8 mouse cellular contexts compared by ENCODE assay signal in the genomic region with DNA sequence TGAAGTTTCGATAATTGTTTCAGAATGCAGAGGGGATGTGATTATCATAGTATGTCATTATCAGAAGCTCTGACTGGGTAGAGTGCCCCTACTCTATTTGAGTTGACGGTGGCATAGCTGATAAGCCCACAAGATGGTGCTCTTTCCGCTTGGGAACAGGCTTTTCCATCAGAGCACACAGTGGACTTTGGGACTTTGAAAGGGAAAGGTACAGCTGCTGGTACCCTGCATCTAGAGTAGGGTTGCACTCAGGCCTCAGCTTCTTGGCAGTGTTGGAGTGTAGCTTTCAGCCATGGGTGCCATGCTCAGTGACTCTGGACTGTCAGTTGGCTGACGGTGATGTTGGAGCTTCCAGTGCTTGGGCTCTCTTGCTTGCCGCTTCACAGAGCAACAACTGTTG. TPM values are rescaled to one million over a fixed set of nuclear protein-coding genes. Genes with fewer than 3 reads are reported as not detected.
DNase-seq lines count a peak whose midpoint lies in the region; ATAC-seq and TF ChIP-seq lines count a peak whose summit lies in the region.

No protein-coding gene starts in this region.

- no peaks in the 10 kb centered on the region for H3K27me3 ChIP-seq in intestine, embryonic 14.5 days (replicated peaks; ENCODE audit: control insufficient read depth, insufficient read depth, low read length)
- H3K27me3 ChIP-seq in midbrain, embryonic 14.5 days (ENCODE audit: control insufficient read depth, insufficient read depth, low read length): no peaks in the 10 kb centered on the region

- H3K4me3 ChIP-seq in left cerebral cortex, adult 2 months: no peak overlapping the region
- H3K4me3 ChIP-seq in intestine, embryonic 14.5 days (ENCODE audit: low read depth, low read length): no peak overlapping the region
- no peak overlapping the region for H3K4me3 ChIP-seq in midbrain, embryonic 14.5 days (replicated peaks; ENCODE audit: low read depth, low read length)

- no peaks in the 10 kb centered on the region for H3K4me1 ChIP-seq in intestine, embryonic 14.5 days (replicated peaks; ENCODE audit: control insufficient read depth, insufficient read depth, low read length)
- H3K4me1 ChIP-seq in midbrain, embryonic 14.5 days (ENCODE audit: control insufficient read depth, insufficient read depth, low read length): no peaks in the 10 kb centered on the region

- H3K27ac ChIP-seq in left cerebral cortex, adult 2 months: no peak overlapping the region
- no peak overlapping the region for H3K27ac ChIP-seq in intestine, embryonic 14.5 days (ENCODE audit: low read depth)
- H3K27ac ChIP-seq in midbrain, embryonic 14.5 days (replicated peaks; ENCODE audit: low read depth, low read length): no peak overlapping the region

- H3K9me3 ChIP-seq in intestine, embryonic 14.5 days (ENCODE audit: control insufficient read depth, low read length): no peaks in the 10 kb centered on the region
- H3K9me3 ChIP-seq in midbrain, embryonic 14.5 days (ENCODE audit: control insufficient read depth, low read length): no peaks in the 10 kb centered on the region

- TF ChIP-seq CTCF in left cerebral cortex, adult 2 months (IDR thresholded peaks at IDR 0.05): peak; percentile 53

- intact Hi-C loops in left cerebral cortex, adult 2 months (cut with DNase I): loop anchor here (2.0 to 5.0 kb wide), 5 partner anchors 302 to 1167 kb away; partner anchors contain the start of gene Shisa6
- intact Hi-C loops in left cerebral cortex, postnatal 36 days (cut with DNase I): loop anchor here (5.0 kb wide), 1 partner anchor 1077 kb away; no protein-coding TSS in a partner anchor
- intact Hi-C loops in heart, postnatal 10 days (cut with DNase I): loop anchor here (2.0 to 5.0 kb wide), 2 partner anchors 302 to 1051 kb away; no protein-coding TSS in a partner anchor

- no peak overlapping the region for H3K4me2 ChIP-seq in intestine, embryonic 14.5 days (ENCODE audit: low read length)
- H3K4me2 ChIP-seq in midbrain, embryonic 14.5 days (ENCODE audit: low read length): no peak overlapping the region

- ATAC-seq in intestine, embryonic 14.5 days (replicated peaks; ENCODE audit: low FRiP score, low TSS enrichment, low read depth): peak; percentile 64
- ATAC-seq in midbrain, embryonic 14.5 days (ENCODE audit: low FRiP score, low TSS enrichment): 0 out of 2 replicates have a peak, but pooled peaks have one; percentile 6

- no peak for DNase-seq in left cerebral cortex, adult 2 months (ENCODE audit: extremely low spot score in 1 of 2, low spot score in 2 of 2)
- no peak for DNase-seq in left cerebral cortex, postnatal 36 days (ENCODE audit: low spot score in 2 of 2)
- peak; percentile 53 for DNase-seq in brain, adult 2 months (ENCODE audit: low read depth, low spot score)
- no peak for DNase-seq in intestine, embryonic 14.5 days (ENCODE audit: low spot score)
- peak; percentile 73 for DNase-seq in midbrain, embryonic 14.5 days
- no peak for DNase-seq in cerebellum, adult 9-10 months
- DNase-seq in heart, postnatal 10 days: no peak
- no peak for DNase-seq in urinary bladder, adult 2 months (ENCODE audit: low spot score)

- peaks cover 71% of the 10 kb centered on the region for H3K36me3 ChIP-seq in intestine, embryonic 14.5 days (ENCODE audit: control insufficient read depth, insufficient read depth, low read length)
- peaks cover 49% of the 10 kb centered on the region for H3K36me3 ChIP-seq in midbrain, embryonic 14.5 days (ENCODE audit: control insufficient read depth, insufficient read depth, low read length)

- H3K9ac ChIP-seq in intestine, embryonic 14.5 days (ENCODE audit: low read length): no peak overlapping the region
- H3K9ac ChIP-seq in midbrain, embryonic 14.5 days (replicated peaks; ENCODE audit: low read length): no peak overlapping the region

- 78% methylated on average over 5 of the region's 5 CpGs for WGBS in intestine, embryonic 14.5 days
- 71% methylated on average over 5 of the region's 5 CpGs for WGBS in midbrain, embryonic 14.5 days

RNA-seq across cellular contexts. Expression of gene Zkscan6, which starts 13.3 kb away (rescaled TPM):
- 10 to 100 TPM; 13.1 to 13.4 TPM for total RNA-seq in left cerebral cortex, adult 2 months (2021)
- total RNA-seq in left cerebral cortex, postnatal 36 days (2021): 10 to 100 TPM; 11.2 to 12.7 TPM
- 14.0 and 15.1 TPM in 2 replicates for polyA plus RNA-seq in intestine, embryonic 14.5 days (2014; fragmentation: Nextera tagmentation; extraction: Ambion mirVana)
- polyA plus RNA-seq in midbrain, embryonic 14.5 days (2014; fragmentation: Nextera tagmentation; extraction: Ambion mirVana): 14.4 and 19.2 TPM in 2 replicates
- 1 to 10 TPM; 5.4 to 7.0 TPM for total RNA-seq in heart, postnatal 10 days (2021)
- 9.6 and 9.7 TPM in 2 replicates for polyA plus RNA-seq in urinary bladder, adult 2 months (2012; rRNA removed)

RNA-seq across cellular contexts. Expression of gene Map2k4, which starts 32.2 kb away (rescaled TPM):
- total RNA-seq in left cerebral cortex, adult 2 months (2021): 100 to 1,000 TPM; 185 to 192 TPM
- total RNA-seq in left cerebral cortex, postnatal 36 days (2021): 100 to 1,000 TPM; 181 to 189 TPM
- polyA plus RNA-seq in intestine, embryonic 14.5 days (2014; fragmentation: Nextera tagmentation; extraction: Ambion mirVana): 68.9 and 71.2 TPM in 2 replicates
- 86.5 and 100 TPM in 2 replicates for polyA plus RNA-seq in midbrain, embryonic 14.5 days (2014; fragmentation: Nextera tagmentation; extraction: Ambion mirVana)
- total RNA-seq in heart, postnatal 10 days (2021): 10 to 100 TPM; 55.6 to 59.6 TPM
- 40.1 and 45.9 TPM in 2 replicates for polyA plus RNA-seq in urinary bladder, adult 2 months (2012; rRNA removed)

Comparison
In these comparisons a context has a peak if more than half of its experiments do, and no peak if none do; other contexts are left out.
1. DNase-seq: peak in brain, adult 2 months (single experiment) and midbrain, embryonic 14.5 days (single experiment); none in left cerebral cortex, adult 2 months (0 of 2), left cerebral cortex, postnatal 36 days (0 of 2), intestine, embryonic 14.5 days (single experiment), cerebellum, adult 9-10 months (single experiment), heart, postnatal 10 days (0 of 2) and urinary bladder, adult 2 months (single experiment).